ENCODE assay signal across 13 mouse cellular contexts in genomic region chr1:126973871-126974270, GRCm38 (mm10).
"Had no signal": no experiment of that assay in that cellular context is flagged by ENCODE, and none has a peak within 500 bp of the region (broad histone marks: within the 10 kb centered on the region; RNA-seq: fewer than 3 reads in every experiment).

No protein-coding gene starts in this region.

- DNase-seq: lung, adult 18-20 months; lung, embryonic 14.5 days; lung, postnatal 10 days; lung, postnatal 4 days; midbrain, embryonic 14.5 days; retina, postnatal 1 day; right cerebral cortex, adult 18-20 months; right cerebral cortex, postnatal 25 days; right cerebral cortex, postnatal 4 days; thymus, adult 2 months; thymus, postnatal 25 days; thymus, postnatal 4 days had no signal

- ATAC-seq: midbrain, embryonic 16.5 days had no signal
